Mouse (Mus musculus): ENCODE measurements at regions not wholly inside any gene's neighbourhood (a gene's known extent, or its start where the extent isn't known, plus 50 kb on each side); places are given as distances from the start of the nearest gene placed in this dataset.

- 26% methylated on average over 1 of the region's 1 CpGs for WGBS
- ATAC-seq, result peak; percentile 89
Observed at GRCm38 (mm10) chr3:61064720-61065119, 62.1 kb downstream of the P2ry1 start.

GRCm38 (mm10) chr3:61067067-61067466 lies 64.5 kb downstream of the P2ry1 start:
- H3K4me1 ChIP-seq (replicated peaks; ENCODE audit: control insufficient read depth, insufficient read depth, low read length), result no peaks in the 10 kb centered on the region; the same call in 1 of the 2 replicates
- no peak overlapping the region for H3K27ac ChIP-seq (ENCODE audit: low read depth, low read length)
- no peak overlapping the region for H3K4me2 ChIP-seq (replicated peaks; ENCODE audit: low read depth)
- TF ChIP-seq CTCF (IDR thresholded peaks at IDR 0.05; ENCODE audit: low read depth), result no peak
- WGBS, result 72% methylated on average over 1 of the region's 1 CpGs
- H3K9ac ChIP-seq (ENCODE audit: low read depth, low read length), result no peak overlapping the region
- no peaks in the 10 kb centered on the region for H3K9me3 ChIP-seq (ENCODE audit: control insufficient read depth)
- no peak for ATAC-seq
- H3K36me3 ChIP-seq (ENCODE audit: control insufficient read depth, insufficient read depth), result no peaks in the 10 kb centered on the region
- H3K27me3 ChIP-seq (replicated peaks; ENCODE audit: control insufficient read depth, insufficient read depth, low read length), result no peaks in the 10 kb centered on the region
- no peak overlapping the region for H3K4me3 ChIP-seq (ENCODE audit: low read depth, low read length)

More at GRCm38 (mm10) chr3:61064720-61065119, 62.1 kb downstream of the P2ry1 start:
- TF ChIP-seq CTCF (IDR thresholded peaks at IDR 0.05; ENCODE audit: low read depth), result no peak
- Histone ChIP-seq H3K4me3 (ENCODE audit: low read depth, low read length) (no peak overlapping the region), H3K36me3 (ENCODE audit: control insufficient read depth, insufficient read depth) (no peaks in the 10 kb centered on the region), H3K9me3 (ENCODE audit: control insufficient read depth) (no peaks in the 10 kb centered on the region), H3K4me1 (replicated peaks; ENCODE audit: control insufficient read depth, insufficient read depth, low read length) (no peaks in the 10 kb centered on the region; the same call in 1 of the 2 replicates), H3K27ac (ENCODE audit: low read depth, low read length) (no peak overlapping the region; the same call in 1 of the 2 replicates), H3K27me3 (replicated peaks; ENCODE audit: control insufficient read depth, insufficient read depth, low read length) (no peaks in the 10 kb centered on the region), H3K9ac (ENCODE audit: low read depth, low read length) (no peak overlapping the region), H3K4me2 (replicated peaks; ENCODE audit: low read depth) (peak overlapping the region; percentile 13; the same call in 1 of the 2 replicates)

GRCm38 (mm10) chr3:61068229-61068628 lies 65.6 kb downstream of the P2ry1 start:
- ATAC-seq, result peak; percentile 83
- Histone ChIP-seq H3K27me3 (replicated peaks; ENCODE audit: control insufficient read depth, insufficient read depth, low read length) (no peaks in the 10 kb centered on the region), H3K36me3 (ENCODE audit: control insufficient read depth, insufficient read depth) (no peaks in the 10 kb centered on the region), H3K9me3 (ENCODE audit: control insufficient read depth) (no peaks in the 10 kb centered on the region), H3K4me3 (ENCODE audit: low read depth, low read length) (no peak overlapping the region), H3K4me2 (replicated peaks; ENCODE audit: low read depth) (no peak overlapping the region), H3K4me1 (replicated peaks; ENCODE audit: control insufficient read depth, insufficient read depth, low read length) (no peaks in the 10 kb centered on the region; the same call in 1 of the 2 replicates), H3K9ac (ENCODE audit: low read depth, low read length) (no peak overlapping the region), H3K27ac (ENCODE audit: low read depth, low read length) (no peak overlapping the region)
- TF ChIP-seq CTCF (IDR thresholded peaks at IDR 0.05; ENCODE audit: low read depth), result no peak

- no peaks in the 10 kb centered on the region for H3K27me3 ChIP-seq (replicated peaks; ENCODE audit: control insufficient read depth, insufficient read depth, low read length)
- no peak for ATAC-seq
- no peak for TF ChIP-seq CTCF (IDR thresholded peaks at IDR 0.05; ENCODE audit: low read depth)
- H3K36me3 ChIP-seq (ENCODE audit: control insufficient read depth, insufficient read depth), result no peaks in the 10 kb centered on the region
- H3K9ac ChIP-seq (ENCODE audit: low read depth, low read length), result no peak overlapping the region
- 57% methylated on average over 1 of the region's 1 CpGs for WGBS
- no peaks in the 10 kb centered on the region for H3K4me1 ChIP-seq (replicated peaks; ENCODE audit: control insufficient read depth, insufficient read depth, low read length)
- H3K4me3 ChIP-seq (ENCODE audit: low read depth, low read length), result no peak overlapping the region
- H3K27ac ChIP-seq (ENCODE audit: low read depth, low read length), result no peak overlapping the region
- no peak overlapping the region for H3K4me2 ChIP-seq (replicated peaks; ENCODE audit: low read depth)
- no peaks in the 10 kb centered on the region for H3K9me3 ChIP-seq (ENCODE audit: control insufficient read depth)
Observed at GRCm38 (mm10) chr3:61071041-61071440, 68.4 kb downstream of the P2ry1 start.

GRCm38 (mm10) chr3:61072330-61072729 lies 69.7 kb downstream of the P2ry1 start:
- Histone ChIP-seq H3K9me3 (ENCODE audit: control insufficient read depth) (no peaks in the 10 kb centered on the region), H3K9ac (ENCODE audit: low read depth, low read length) (no peak overlapping the region), H3K36me3 (ENCODE audit: control insufficient read depth, insufficient read depth) (no peaks in the 10 kb centered on the region), H3K4me3 (ENCODE audit: low read depth, low read length) (no peak overlapping the region), H3K4me2 (replicated peaks; ENCODE audit: low read depth) (no peak overlapping the region), H3K27me3 (replicated peaks; ENCODE audit: control insufficient read depth, insufficient read depth, low read length) (no peaks in the 10 kb centered on the region), H3K27ac (ENCODE audit: low read depth, low read length) (no peak overlapping the region), H3K4me1 (replicated peaks; ENCODE audit: control insufficient read depth, insufficient read depth, low read length) (no peaks in the 10 kb centered on the region)
- 85% methylated on average over 1 of the region's 1 CpGs for WGBS
- ATAC-seq, result no peak
- no peak for TF ChIP-seq CTCF (IDR thresholded peaks at IDR 0.05; ENCODE audit: low read depth)

- Histone ChIP-seq H3K9ac (ENCODE audit: low read depth, low read length) (no peak overlapping the region), H3K27ac (ENCODE audit: low read depth, low read length) (no peak overlapping the region), H3K9me3 (ENCODE audit: control insufficient read depth) (no peaks in the 10 kb centered on the region), H3K4me2 (replicated peaks; ENCODE audit: low read depth) (no peak overlapping the region), H3K36me3 (ENCODE audit: control insufficient read depth, insufficient read depth) (no peaks in the 10 kb centered on the region), H3K4me1 (replicated peaks; ENCODE audit: control insufficient read depth, insufficient read depth, low read length) (no peaks in the 10 kb centered on the region), H3K4me3 (ENCODE audit: low read depth, low read length) (no peak overlapping the region), H3K27me3 (replicated peaks; ENCODE audit: control insufficient read depth, insufficient read depth, low read length) (no peaks in the 10 kb centered on the region)
- 96% methylated on average over 1 of the region's 1 CpGs for WGBS
- ATAC-seq, result no peak
- no peak for TF ChIP-seq CTCF (IDR thresholded peaks at IDR 0.05; ENCODE audit: low read depth)
Observed at GRCm38 (mm10) chr3:61073103-61073502, 70.5 kb downstream of the P2ry1 start.

GRCm38 (mm10) chr3:61073806-61074205 lies 71.2 kb downstream of the P2ry1 start:
- Histone ChIP-seq H3K27ac (ENCODE audit: low read depth, low read length) (no peak overlapping the region), H3K9me3 (ENCODE audit: control insufficient read depth) (no peaks in the 10 kb centered on the region), H3K9ac (ENCODE audit: low read depth, low read length) (no peak overlapping the region), H3K4me3 (ENCODE audit: low read depth, low read length) (no peak overlapping the region), H3K36me3 (ENCODE audit: control insufficient read depth, insufficient read depth) (no peaks in the 10 kb centered on the region), H3K4me2 (replicated peaks; ENCODE audit: low read depth) (no peak overlapping the region), H3K27me3 (replicated peaks; ENCODE audit: control insufficient read depth, insufficient read depth, low read length) (no peaks in the 10 kb centered on the region), H3K4me1 (replicated peaks; ENCODE audit: control insufficient read depth, insufficient read depth, low read length) (no peaks in the 10 kb centered on the region)
- TF ChIP-seq CTCF (IDR thresholded peaks at IDR 0.05; ENCODE audit: low read depth), result no peak
- ATAC-seq, result no peak
- 88% methylated on average over 4 of the region's 4 CpGs for WGBS
